Mouse (Mus musculus): ENCODE measurements around the gene Sept12. TPM values are rescaled to one million over a fixed set of nuclear protein-coding genes. Genes with fewer than 3 reads are reported as not detected.

Sept12 gene
- total RNA-seq (2021) = not detected in 2 replicates
- long read RNA-seq, experiment 1 = 0 reads
- long read RNA-seq, experiment 2 = 0 reads

DNA sequence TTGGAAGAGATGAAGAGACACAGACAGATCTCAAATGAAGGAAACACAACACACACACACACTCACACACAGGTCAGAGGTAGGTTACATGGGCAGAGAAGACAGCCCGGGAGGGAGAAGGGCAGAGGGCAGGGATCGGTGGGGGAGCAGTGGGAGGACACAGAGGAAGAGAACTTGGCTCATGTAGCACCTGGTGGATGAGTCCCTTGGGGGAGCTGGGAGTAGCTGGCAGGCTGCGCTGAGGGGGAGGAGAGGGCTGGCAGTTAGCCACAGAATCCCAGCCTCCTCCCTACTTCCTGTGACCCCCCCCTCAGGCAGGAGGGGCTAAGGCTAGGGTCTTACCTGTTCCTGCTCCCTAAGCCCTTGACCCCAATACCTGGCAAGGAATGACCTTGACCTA lies at the start of gene Sept12:
Sept12 (minus strand) TSS at position 300 of the 400 bp plus-strand sequence.
- DNase-seq = peak; percentile 58

- DNase-seq = no peak
Observed at GRCm38 (mm10) chr16:5045322-5045721, 47.7 kb upstream of the Sept12 start.

DNA sequence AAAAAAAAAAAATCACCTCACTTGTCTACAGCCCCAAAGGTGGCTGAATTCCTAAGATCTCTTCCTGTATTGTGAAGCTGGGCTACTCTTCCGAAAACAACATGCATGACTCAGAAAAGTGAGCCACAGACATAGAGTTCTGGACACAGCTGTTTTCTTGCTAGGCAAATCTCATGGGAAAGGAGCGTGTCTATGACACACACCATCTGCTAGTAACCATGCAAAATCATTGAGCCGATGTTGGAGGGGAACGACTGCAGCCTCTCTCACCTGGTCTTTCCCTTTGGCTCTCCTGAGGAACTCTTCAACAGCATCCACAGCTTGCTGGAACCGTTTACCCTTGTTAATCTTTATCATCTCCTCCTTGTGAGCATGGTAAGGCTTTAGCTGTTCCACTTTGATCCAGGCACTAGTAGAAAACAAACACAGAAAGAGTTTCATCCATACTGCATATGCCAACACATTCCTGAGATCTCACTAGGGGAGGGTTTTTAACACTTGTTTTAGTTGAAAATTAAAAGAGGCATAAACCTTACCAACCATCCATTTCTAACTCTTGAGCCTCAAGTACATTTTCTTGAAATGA lies 39.1 kb upstream of the Sept12 start:
- DNase-seq = no peak

- peak; percentile 59 for DNase-seq
Observed at GRCm38 (mm10) chr16:5035591-5035990, 37.9 kb upstream of the Sept12 start.

DNA sequence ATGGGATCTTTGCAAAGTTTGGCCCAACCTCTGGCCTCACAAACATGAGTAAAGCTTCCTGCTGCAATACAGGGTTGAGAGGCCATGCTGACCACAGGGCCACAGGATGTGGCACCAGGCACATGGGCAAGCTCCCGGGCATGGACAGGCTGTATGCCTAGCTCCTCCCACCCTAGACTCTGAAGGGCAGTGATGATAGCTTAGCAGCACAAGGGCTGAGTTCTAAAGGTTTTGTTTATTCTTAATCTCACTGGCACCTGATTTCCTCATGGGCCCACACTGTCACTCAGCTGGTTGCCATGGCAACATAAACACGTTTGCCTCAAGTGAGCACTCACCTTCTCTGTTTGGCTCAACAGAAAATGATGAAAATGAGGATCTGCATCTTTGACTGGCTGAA lies 32.2 kb upstream of the Sept12 start:
- DNase-seq = no peak

DNA sequence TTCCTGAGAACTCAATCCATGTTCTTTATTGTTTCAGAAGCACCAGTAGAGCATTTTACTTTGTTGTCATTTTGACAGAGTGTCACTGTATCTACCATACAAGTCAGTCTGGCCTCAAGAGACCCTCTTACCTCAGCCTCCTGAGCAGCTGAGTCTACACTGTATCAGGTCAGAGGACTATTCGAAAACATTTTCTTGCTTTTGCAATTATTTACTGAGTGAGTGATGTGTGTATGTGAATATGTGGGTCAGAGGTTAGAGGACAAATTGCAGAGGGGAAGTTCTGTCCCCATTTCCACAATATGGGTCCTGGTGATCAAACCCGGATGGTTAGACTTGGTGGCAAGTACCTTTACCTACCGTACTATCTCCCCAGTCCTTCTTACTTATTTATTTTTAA lies 26.4 kb upstream of the Sept12 start:
- no peak for DNase-seq

DNA sequence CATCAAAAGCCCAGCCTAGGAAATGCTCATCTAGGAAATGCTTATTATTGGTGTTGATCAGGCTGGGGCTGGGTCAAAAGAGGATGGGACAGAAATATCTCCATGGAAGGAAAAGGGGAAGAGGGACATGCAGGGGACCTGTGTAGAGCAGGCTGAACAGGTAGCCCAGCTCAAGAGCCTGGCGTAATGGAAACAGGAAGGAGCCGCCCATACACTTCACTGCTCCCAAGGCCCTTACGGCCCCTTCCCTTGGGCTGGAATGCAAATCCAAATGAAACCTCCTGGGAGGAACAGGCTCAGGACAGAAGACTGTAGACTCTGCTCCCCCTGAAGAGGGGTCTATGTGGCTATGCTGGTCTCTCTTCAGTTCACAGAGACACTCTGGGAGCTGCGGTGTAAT lies 16.9 kb upstream of the Sept12 start:
- DNase-seq = no peak

DNA sequence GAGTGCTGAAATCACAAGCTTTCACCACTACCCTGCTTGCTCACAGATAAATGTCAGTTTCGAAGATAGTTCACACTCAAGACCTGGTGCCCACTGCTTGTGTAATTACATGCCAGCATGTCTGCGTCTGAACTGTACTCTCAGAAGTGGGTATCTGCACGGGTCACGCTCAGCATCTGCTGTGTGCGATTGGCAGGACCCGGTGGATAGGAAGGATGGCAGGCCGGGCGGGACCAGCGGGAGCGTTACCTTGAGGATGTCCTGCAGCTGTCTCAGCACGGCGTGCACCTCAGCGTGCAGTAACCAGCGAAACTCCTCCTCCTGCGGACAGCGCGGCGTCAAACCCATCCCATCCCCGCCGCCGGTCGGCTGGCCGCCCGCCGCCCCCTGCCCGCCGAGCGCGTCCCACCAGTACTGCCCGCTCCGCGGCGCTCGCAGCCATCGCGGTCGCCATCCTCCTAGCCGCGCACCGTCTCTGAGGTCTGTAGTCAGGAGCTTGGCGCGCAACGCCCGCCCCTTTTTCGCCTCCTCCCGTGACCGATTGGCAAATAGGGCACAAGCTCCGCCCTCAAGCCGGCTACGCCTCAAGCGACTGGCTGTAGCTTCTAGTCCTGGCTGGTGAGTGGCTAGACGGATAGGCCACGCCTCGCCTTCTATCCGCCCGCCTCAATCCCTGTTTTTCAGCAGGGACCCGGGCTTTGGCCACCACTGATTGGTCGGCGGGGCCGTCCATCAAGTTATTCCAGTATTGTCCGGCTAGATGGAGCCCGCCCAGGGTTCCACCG lies 15.6 kb upstream of the Sept12 start, which contains the start of gene Rogdi:
Rogdi (minus strand) TSS at position 500 of the 785 bp plus-strand sequence.
- peak; percentile 98 for DNase-seq

- no peak for DNase-seq
Observed at GRCm38 (mm10) chr16:5012036-5013005, 14.7 kb upstream of the Sept12 start.

DNA sequence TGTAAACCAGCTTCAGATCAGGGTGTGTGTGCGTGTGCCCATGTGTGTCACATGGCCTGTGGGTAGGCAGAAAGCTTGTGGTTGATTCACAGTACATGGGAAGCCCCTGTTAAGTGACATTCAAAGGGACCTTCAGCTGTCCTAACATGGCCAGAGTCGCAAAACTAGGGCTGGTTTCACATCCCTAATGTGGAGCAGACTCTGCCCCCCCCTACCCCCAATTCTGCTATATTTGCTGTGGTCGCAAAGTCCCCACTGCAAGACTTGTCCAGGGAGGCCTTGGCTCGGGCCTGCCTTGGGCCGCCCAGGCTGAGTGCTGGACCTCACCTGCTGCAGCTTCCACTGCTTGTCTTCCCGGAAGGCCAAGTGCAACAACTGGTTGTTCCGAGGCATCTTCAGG lies 13.6 kb upstream of the Sept12 start:
- no peak for DNase-seq

- DNase-seq = no peak
Observed at GRCm38 (mm10) chr16:5010371-5010935, 12.8 kb upstream of the Sept12 start.

- no peak for DNase-seq
Observed at GRCm38 (mm10) chr16:5008076-5008475, 10.4 kb upstream of the Sept12 start.

GRCm38 (mm10) chr16:5007492-5007891 lies 9.8 kb upstream of the Sept12 start:
- no peak for DNase-seq

DNA sequence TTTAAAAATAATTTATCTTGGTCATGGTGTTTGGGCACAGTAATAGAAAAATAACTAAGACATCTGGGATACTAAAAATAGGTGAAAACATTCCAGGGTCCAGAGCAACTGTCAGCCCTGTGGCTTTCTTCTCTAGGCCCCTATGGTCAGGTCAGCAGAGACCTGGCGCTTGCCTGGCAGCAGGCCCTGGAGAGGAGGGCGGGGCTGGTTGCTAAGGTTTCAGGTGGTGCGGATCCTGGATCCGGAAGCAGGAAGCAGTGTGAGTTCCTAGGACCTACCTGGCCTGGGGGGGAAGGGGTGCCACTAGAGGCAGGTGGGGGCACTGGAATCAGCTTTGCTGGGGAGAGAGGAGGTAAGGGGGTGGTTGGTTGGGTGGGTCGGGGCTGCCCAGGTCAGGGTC lies 9.4 kb upstream of the Sept12 start, which contains the start of gene Smim22:
Smim22 (plus strand) TSS at position 222 of the 400 bp plus-strand sequence.
- DNase-seq = no peak

DNA sequence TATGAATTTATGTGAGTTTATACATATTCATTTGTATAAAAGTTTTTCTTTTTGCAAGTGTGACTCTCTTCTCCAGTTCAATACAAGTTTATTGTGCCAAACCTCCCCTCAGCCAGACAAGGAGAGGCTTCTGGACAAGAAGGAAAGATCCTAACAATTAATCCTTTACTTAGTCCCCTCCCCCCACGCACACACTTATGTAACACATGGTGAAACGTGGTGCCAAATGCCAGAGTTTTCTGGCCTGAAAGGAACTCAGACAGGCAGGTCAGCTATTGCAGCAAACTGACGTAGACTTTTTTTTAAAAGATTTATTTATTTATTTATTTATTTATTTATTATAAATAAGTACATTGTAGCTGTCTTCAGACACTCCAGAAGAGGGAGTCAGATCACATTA lies 3.0 kb upstream of the Sept12 start:
- DNase-seq = peak; percentile 45

DNA sequence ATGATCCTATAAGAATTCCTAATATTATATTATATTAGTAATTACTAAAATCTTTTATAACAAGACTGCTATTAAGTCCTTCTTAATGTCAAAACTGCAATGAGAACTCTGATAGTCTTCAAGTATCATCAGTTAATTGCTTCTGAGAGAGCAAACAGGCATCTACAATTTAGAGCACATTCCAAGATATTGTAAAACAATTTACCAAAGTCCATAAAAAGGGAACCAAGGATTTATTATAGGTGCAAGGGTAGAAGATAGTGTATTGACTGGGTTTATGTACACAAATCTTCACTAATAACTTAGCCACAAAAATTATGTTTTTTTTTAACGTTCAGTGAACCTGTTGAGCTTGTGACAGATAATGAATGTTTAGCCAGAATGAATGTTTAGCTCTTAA lies 1.3 kb upstream of the Sept12 start:
- no peak for DNase-seq

DNA sequence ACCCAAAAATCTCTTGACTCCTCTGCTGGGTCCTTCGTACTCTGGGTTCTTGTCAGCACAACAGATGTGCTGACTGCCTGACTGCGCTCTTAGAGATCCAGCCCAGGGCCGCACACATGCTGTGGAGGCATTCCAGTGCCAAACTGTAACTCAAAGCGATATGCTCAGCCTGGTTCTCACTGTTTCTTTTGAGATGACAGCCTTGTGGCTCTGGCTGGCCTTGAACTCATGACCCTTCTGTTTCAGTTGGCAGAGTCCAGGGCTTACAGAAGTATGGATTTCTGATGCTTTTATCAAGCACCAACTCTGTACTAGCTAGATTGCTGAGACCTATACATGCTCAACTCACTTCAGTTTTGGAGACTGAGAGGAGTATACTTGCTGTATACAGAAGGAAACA lies 4.4 kb downstream of the Sept12 start:
- peak; percentile 62 for DNase-seq

DNA sequence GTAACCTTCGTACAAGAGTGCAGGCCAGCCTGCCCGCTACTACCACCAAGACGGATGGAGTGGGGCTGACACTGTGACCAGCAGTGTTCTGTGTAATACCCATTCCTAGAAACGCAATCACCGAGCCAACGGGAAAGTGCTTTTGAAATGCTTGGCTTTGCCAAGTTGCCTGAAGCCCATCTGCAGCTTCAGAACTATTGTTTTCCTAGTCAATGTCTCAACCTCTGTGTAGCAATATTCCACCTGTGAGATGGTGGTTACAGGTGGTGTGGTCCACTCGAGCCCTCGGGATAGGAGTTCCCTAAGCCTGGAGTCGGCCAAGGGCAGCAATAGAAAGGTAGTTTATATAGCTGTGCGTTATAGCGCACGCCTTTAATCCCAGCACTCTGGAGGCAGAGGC lies 12.9 kb downstream of the Sept12 start:
- DNase-seq = no peak

DNA sequence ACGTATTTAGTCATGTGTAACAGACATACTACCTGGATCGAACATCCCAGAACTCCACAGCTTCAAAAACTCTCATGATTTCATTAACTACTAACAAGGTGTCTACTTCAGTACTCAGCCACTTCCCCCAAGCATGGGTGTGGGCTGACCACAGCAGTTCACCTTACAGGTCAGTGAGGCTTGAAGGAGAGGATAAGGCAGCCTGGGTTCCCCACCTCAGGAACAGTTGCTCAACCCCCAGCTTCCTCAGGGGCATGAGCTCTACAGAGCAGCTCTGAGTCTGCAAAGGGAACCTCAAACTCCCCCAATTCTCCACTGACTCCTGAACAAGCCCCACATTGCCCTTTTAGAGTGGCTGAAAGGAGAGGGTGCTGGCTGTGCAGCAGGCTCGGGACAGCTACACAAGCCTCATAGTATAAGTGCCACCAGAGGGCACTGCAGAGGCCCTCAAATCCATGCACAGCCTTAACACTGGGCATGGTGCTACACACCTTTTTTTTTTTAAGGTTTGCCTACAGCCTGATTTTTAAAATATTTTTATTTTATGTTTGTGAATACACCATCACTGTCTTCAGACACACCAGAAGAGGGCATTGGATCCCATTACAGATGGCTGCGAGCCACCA lies 17.8 kb downstream of the Sept12 start:
- peak; percentile 46 for DNase-seq

DNA sequence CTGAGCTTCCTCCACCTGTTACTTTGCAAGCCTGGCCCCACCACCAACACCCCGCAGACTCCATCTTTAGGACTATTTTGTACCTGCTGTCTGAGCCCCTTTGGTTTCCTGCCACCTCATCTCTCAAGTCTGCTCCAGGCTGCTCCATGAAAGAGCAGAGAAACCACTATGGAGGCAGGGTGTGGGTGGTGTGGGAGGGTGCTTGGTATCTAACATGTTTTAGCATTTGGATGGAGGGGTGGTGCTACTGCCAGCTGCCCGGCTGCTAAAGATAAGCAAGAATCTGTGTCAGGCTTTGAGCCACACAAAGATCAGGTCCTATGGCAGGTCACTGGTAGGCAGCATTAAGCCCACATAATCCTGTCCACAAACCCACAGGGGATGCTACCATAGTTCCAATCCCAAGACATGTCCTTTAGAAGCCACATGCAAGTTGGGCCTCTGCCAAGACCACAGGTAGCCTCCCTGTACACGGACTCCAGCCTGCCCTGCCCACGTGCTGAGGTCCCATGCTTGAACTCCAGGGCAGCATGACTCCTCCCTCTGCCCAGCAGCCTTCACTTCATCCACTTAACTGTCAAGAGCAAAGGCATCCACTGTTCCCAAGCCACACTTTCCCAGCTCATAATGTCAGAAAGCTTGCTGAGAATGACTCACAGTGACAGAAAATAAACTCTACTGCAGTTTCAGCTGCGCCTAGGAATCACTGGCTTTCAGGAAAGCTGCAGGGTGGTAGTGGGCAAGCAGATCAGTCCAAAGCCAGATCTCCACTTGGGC lies 19.2 kb downstream of the Sept12 start:
- DNase-seq = no peak

GRCm38 (mm10) chr16:4976180-4976579 lies 21.5 kb downstream of the Sept12 start:
- DNase-seq = no peak
